Mouse (Mus musculus): ENCODE results near the gene Edaradd. TPM values are rescaled to one million over a fixed set of nuclear protein-coding genes. Genes with fewer than 3 reads are reported as not detected.
A peak's percentile ranks its signal among the peaks of the same experiment; 100 is the strongest.

The Edaradd gene
- polyA plus RNA-seq, 1 experiment: not detected

DNA sequence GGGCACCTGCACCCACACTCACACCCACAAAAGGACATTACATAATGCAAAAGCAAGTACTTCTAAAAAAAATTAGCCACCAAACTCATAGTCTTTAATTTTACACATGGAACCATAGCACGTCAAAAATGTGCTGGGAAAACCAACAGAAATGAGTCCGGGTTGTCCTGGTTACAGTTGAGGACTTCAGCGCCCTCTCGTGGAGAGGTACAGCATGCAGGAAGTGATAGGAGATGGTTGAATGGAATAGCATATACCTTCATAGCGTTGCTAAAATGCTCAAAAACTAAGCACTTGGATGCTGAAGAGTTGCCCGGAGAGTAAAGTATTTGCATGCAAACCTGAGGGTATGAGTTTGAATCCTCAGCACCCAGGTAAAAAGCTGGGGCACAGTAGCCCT lies 17.7 kb upstream of the Edaradd start:
- H3K79me2 ChIP-seq (ENCODE audit: control insufficient read depth, insufficient read depth): no peaks in the 10 kb centered on the region
- TF ChIP-seq MYOG (IDR thresholded peaks at IDR 0.05; ENCODE audit: control insufficient read depth, extremely low read depth, insufficient read length): no peak
- peak; percentile 8 for TF ChIP-seq CTCF (IDR thresholded peaks at IDR 0.05; ENCODE audit: control insufficient read depth, insufficient read depth, insufficient read length)

DNA sequence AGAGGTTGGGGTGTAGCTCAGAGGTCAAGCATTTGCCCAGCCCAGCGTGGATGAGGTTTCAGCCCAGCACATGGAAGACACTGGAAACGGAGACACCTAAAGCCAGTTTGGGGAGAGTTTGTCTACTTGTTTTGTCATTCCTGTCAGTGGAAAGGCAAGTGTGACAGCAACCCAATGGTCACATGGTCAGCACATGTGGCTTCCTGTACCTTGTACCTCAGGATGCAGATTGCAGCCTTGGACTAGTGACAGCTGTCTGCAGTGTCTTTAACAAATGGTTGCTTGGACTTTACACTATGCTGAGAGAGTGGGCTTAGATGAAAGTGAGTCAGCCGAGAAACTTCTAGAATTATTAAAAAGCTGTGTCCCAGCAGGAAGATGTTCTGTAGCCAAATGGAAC lies 14.4 kb upstream of the Edaradd start:
- TF ChIP-seq MYOD1 (IDR thresholded peaks at IDR 0.05; ENCODE audit: control insufficient read depth, insufficient read length, low read depth) (no peak), CTCF (IDR thresholded peaks at IDR 0.05; ENCODE audit: control insufficient read depth, insufficient read depth, insufficient read length) (no peak), USF1 (IDR thresholded peaks at IDR 0.05; ENCODE audit: low read depth) (no peak), CEBPB (IDR thresholded peaks at IDR 0.05; ENCODE audit: low read depth) (no peak), MYOG (IDR thresholded peaks at IDR 0.05; ENCODE audit: control insufficient read depth, extremely low read depth, insufficient read length) (no peak), FOSL1 (IDR thresholded peaks at IDR 0.05; ENCODE audit: insufficient read depth, low read length, poor library complexity, severe bottlenecking) (no peak), MAX (IDR thresholded peaks at IDR 0.05) (no peak)
- Histone ChIP-seq H3K36me3 (ENCODE audit: control insufficient read depth, insufficient read depth) (no peaks in the 10 kb centered on the region), H3ac (ENCODE audit: control insufficient read depth, insufficient read length, low read depth) (no peak overlapping the region)

More for the DNA sequence above, 17.7 kb upstream of the Edaradd start:
- H3K27me3 ChIP-seq (ENCODE audit: control insufficient read depth, insufficient read depth, insufficient read length): peaks cover 5% of the 10 kb centered on the region
- H3ac ChIP-seq (ENCODE audit: control insufficient read depth, insufficient read length, low read depth): no peak overlapping the region
- no peaks in the 10 kb centered on the region for H3K79me3 ChIP-seq (ENCODE audit: low read depth)
- H3K4me3 ChIP-seq (ENCODE audit: insufficient read depth, poor library complexity, severe bottlenecking): no peak overlapping the region
- no peaks in the 10 kb centered on the region for H3K36me3 ChIP-seq (ENCODE audit: control insufficient read depth, insufficient read depth)

DNA sequence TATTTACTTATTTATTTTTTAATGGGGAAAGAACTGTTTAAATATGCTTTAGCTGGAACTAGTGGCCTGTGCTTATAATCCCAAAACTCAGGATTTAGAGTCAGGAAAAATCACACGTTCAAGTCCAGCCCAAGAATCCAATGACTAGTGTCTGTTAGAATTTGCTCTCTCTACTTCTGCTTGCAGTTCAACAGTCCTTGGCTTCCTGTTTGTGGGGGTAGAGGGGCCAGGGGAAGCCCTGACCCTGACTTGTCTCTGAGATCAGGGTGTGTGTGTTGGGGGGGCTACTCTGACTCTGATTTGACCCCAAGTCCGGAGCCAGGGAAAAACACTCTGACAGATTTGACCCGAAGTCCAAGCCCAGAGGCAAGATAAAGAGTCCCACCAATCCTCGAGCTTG lies 5.4 kb upstream of the Edaradd start:
- no peaks in the 10 kb centered on the region for H3K79me3 ChIP-seq (ENCODE audit: low read depth)
- H3K36me3 ChIP-seq (ENCODE audit: control insufficient read depth, insufficient read depth): no peaks in the 10 kb centered on the region
- no peaks in the 10 kb centered on the region for H3K27me3 ChIP-seq (ENCODE audit: control insufficient read depth, insufficient read depth, insufficient read length)
- H3ac ChIP-seq (ENCODE audit: control insufficient read depth, insufficient read length, low read depth): no peak overlapping the region
- TF ChIP-seq FOSL1 (IDR thresholded peaks at IDR 0.05; ENCODE audit: insufficient read depth, low read length, poor library complexity, severe bottlenecking) (no peak), MYOG (IDR thresholded peaks at IDR 0.05; ENCODE audit: control insufficient read depth, extremely low read depth, insufficient read length) (no peak), CTCF (IDR thresholded peaks at IDR 0.05; ENCODE audit: control insufficient read depth, insufficient read depth, insufficient read length) (no peak), CEBPB (IDR thresholded peaks at IDR 0.05; ENCODE audit: low read depth) (no peak), MYOD1 (IDR thresholded peaks at IDR 0.05; ENCODE audit: control insufficient read depth, insufficient read length, low read depth) (no peak), USF1 (IDR thresholded peaks at IDR 0.05; ENCODE audit: low read depth) (no peak), MAX (IDR thresholded peaks at IDR 0.05) (no peak)
- H3K4me3 ChIP-seq (ENCODE audit: insufficient read depth, poor library complexity, severe bottlenecking): no peak overlapping the region
- H3K79me2 ChIP-seq (ENCODE audit: control insufficient read depth, insufficient read depth): no peaks in the 10 kb centered on the region

More for the DNA sequence above, 14.4 kb upstream of the Edaradd start:
- H3K4me3 ChIP-seq (ENCODE audit: insufficient read depth, poor library complexity, severe bottlenecking): no peak overlapping the region
- H3K79me2 ChIP-seq (ENCODE audit: control insufficient read depth, insufficient read depth): no peaks in the 10 kb centered on the region
- no peaks in the 10 kb centered on the region for H3K79me3 ChIP-seq (ENCODE audit: low read depth)
- no peaks in the 10 kb centered on the region for H3K27me3 ChIP-seq (ENCODE audit: control insufficient read depth, insufficient read depth, insufficient read length)

DNA sequence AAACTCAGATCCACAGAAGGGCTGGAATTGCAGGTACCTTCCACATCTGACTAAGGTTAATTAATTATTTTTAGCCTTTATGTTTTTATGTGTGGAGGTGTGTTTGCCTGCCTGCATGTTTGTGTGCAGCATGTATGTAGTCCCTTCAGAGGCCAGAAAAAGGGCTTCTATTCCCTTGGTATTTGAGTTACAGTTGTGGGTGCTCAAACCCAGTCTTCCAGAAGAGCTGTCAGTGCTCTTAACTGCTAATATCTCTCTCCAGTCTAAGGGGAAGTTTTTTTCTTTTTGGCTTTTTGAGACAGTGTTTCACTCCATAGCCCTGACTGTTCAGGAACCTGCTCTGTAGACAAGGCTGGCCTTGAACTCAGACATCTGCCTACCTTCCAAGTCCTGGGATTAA lies 2.1 kb upstream of the Edaradd start:
- H3K4me3 ChIP-seq (ENCODE audit: insufficient read depth, poor library complexity, severe bottlenecking): no peak overlapping the region
- H3K36me3 ChIP-seq (ENCODE audit: control insufficient read depth, insufficient read depth): no peaks in the 10 kb centered on the region
- no peaks in the 10 kb centered on the region for H3K79me3 ChIP-seq (ENCODE audit: low read depth)
- H3ac ChIP-seq (ENCODE audit: control insufficient read depth, insufficient read length, low read depth): no peak overlapping the region
- no peaks in the 10 kb centered on the region for H3K79me2 ChIP-seq (ENCODE audit: control insufficient read depth, insufficient read depth)
- peaks cover 26% of the 10 kb centered on the region for H3K27me3 ChIP-seq (ENCODE audit: control insufficient read depth, insufficient read depth, insufficient read length)
- TF ChIP-seq MYOG (IDR thresholded peaks at IDR 0.05; ENCODE audit: control insufficient read depth, extremely low read depth, insufficient read length) (no peak), MAX (IDR thresholded peaks at IDR 0.05) (no peak), FOSL1 (IDR thresholded peaks at IDR 0.05; ENCODE audit: insufficient read depth, low read length, poor library complexity, severe bottlenecking) (no peak), USF1 (IDR thresholded peaks at IDR 0.05; ENCODE audit: low read depth) (no peak), MYOD1 (IDR thresholded peaks at IDR 0.05; ENCODE audit: control insufficient read depth, insufficient read length, low read depth) (no peak), CTCF (IDR thresholded peaks at IDR 0.05; ENCODE audit: control insufficient read depth, insufficient read depth, insufficient read length) (no peak), CEBPB (IDR thresholded peaks at IDR 0.05; ENCODE audit: low read depth) (no peak)

DNA sequence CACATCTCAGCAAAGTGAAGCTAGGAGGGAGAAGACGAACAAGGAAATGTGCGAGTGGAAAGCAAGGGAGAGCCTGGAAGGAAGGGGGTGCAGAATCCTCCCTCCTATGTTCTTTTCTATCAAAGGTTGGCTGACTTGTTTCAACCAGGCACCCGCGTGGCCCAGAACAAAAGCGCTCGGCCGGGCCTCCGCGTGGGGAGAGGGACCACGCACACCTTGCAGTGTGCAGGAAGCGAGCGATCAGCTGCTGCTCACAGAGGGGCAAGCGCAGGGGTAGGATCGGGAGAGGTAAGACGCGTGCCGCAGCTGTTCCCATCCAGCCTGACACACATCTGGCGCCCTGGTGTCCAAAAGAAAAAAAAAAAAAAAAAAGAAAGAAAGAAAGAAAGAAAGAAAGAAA lies 867 bp downstream of the Edaradd start:
- no peak overlapping the region for H3ac ChIP-seq (ENCODE audit: control insufficient read depth, insufficient read length, low read depth)
- TF ChIP-seq CEBPB (IDR thresholded peaks at IDR 0.05; ENCODE audit: low read depth) (no peak), USF1 (IDR thresholded peaks at IDR 0.05; ENCODE audit: low read depth) (no peak), MYOG (IDR thresholded peaks at IDR 0.05; ENCODE audit: control insufficient read depth, extremely low read depth, insufficient read length) (no peak), MAX (IDR thresholded peaks at IDR 0.05) (no peak), CTCF (IDR thresholded peaks at IDR 0.05; ENCODE audit: control insufficient read depth, insufficient read depth, insufficient read length) (no peak), MYOD1 (IDR thresholded peaks at IDR 0.05; ENCODE audit: control insufficient read depth, insufficient read length, low read depth) (no peak), FOSL1 (IDR thresholded peaks at IDR 0.05; ENCODE audit: insufficient read depth, low read length, poor library complexity, severe bottlenecking) (no peak)
- no peaks in the 10 kb centered on the region for H3K36me3 ChIP-seq (ENCODE audit: control insufficient read depth, insufficient read depth)
- H3K27me3 ChIP-seq (ENCODE audit: control insufficient read depth, insufficient read depth, insufficient read length): peaks cover 30% of the 10 kb centered on the region
- H3K79me2 ChIP-seq (ENCODE audit: control insufficient read depth, insufficient read depth): no peaks in the 10 kb centered on the region
- H3K79me3 ChIP-seq (ENCODE audit: low read depth): no peaks in the 10 kb centered on the region
- H3K4me3 ChIP-seq (ENCODE audit: insufficient read depth, poor library complexity, severe bottlenecking): no peak overlapping the region

Data from C2C12 (cell line).